Comparison of ENCODE assay signal across 13 mouse cellular contexts in genomic region chr12:116383101-116383500, GRCm38 (mm10).
"Had no signal": no experiment of that assay in that cellular context is flagged by ENCODE, and none has a peak within 500 bp of the region (broad histone marks: within the 10 kb centered on the region; RNA-seq: fewer than 3 reads in every experiment).

No protein-coding gene starts in this region.

- H3K9ac ChIP-seq: kidney, embryonic 15.5 days; liver, embryonic 15.5 days; lung, embryonic 14.5 days; midbrain, embryonic 13.5 days had no signal

- H3K4me2 ChIP-seq: kidney, embryonic 15.5 days; liver, embryonic 11.5 days; liver, embryonic 15.5 days; lung, embryonic 14.5 days; midbrain, embryonic 13.5 days had no signal

- ATAC-seq: midbrain, embryonic 13.5 days had no signal

- DNase-seq: kidney, adult 2 months; kidney, postnatal 14 days; lung, embryonic 14.5 days; lung, postnatal 10 days; right cerebral cortex, adult 18-20 months had no signal

- H3K36me3 ChIP-seq: limb, embryonic 10.5 days had no signal

- H3K27me3 ChIP-seq: kidney, embryonic 15.5 days; liver, embryonic 15.5 days; megakaryocyte, embryonic 14.5 days; midbrain, embryonic 13.5 days had no signal

- H3K27ac ChIP-seq: kidney, embryonic 15.5 days; limb, embryonic 10.5 days; liver, embryonic 15.5 days; macrophage; midbrain, embryonic 13.5 days; stomach, postnatal 0 days had no signal

- H3K4me3 ChIP-seq: kidney, embryonic 15.5 days; limb, embryonic 10.5 days; liver, embryonic 15.5 days; megakaryocyte, embryonic 14.5 days; midbrain, embryonic 13.5 days had no signal

- H3K9me3 ChIP-seq: kidney, embryonic 15.5 days; limb, embryonic 10.5 days; liver, embryonic 15.5 days; megakaryocyte, embryonic 14.5 days; midbrain, embryonic 13.5 days had no signal

- H3K4me1 ChIP-seq: kidney, embryonic 15.5 days; limb, embryonic 10.5 days; liver, embryonic 15.5 days; midbrain, embryonic 13.5 days had no signal
